Mouse (Mus musculus): Measurements from ENCODE around the gene Usf1.
A peak's percentile ranks its signal among the peaks of the same experiment; 100 is the strongest.

Usf1 gene

GRCm38 (mm10) chr1:171410947-171411484, at the start of gene Usf1:
TSS of gene Usf1 (plus strand) at chr1:171411313.
- peak; percentile 97 for DNase-seq

GRCm38 (mm10) chr1:171365934-171366333, 45.2 kb upstream of the Usf1 start:
- DNase-seq: no peak

- peak; percentile 68 for DNase-seq
These were observed 41.1 kb upstream of the Usf1 start, which contains the start of gene Nectin4 for GRCm38 (mm10) chr1:171369845-171370556. TSS of gene Nectin4 (plus strand) at chr1:171370099.

- DNase-seq: no peak
These were observed 38.2 kb upstream of the Usf1 start for GRCm38 (mm10) chr1:171372880-171373279.

- DNase-seq: no peak
These were observed 37.2 kb upstream of the Usf1 start for GRCm38 (mm10) chr1:171373946-171374345.

- DNase-seq: no peak
These were observed 35.4 kb upstream of the Usf1 start for GRCm38 (mm10) chr1:171375646-171376097.

- DNase-seq: no peak
These were observed 32.8 kb upstream of the Usf1 start for GRCm38 (mm10) chr1:171378298-171378697.

GRCm38 (mm10) chr1:171379935-171380599, 31.0 kb upstream of the Usf1 start:
- DNase-seq: peak; percentile 88

- no peak for DNase-seq
These were observed 29.0 kb upstream of the Usf1 start for GRCm38 (mm10) chr1:171382096-171382620.

GRCm38 (mm10) chr1:171384361-171384760, 26.8 kb upstream of the Usf1 start:
- DNase-seq: no peak

GRCm38 (mm10) chr1:171385171-171385570, 25.9 kb upstream of the Usf1 start:
- DNase-seq: no peak

GRCm38 (mm10) chr1:171387099-171387498, 24.0 kb upstream of the Usf1 start:
- peak; percentile 46 for DNase-seq

- peak; percentile 23 for DNase-seq
These were observed 22.6 kb upstream of the Usf1 start, which contains the start of gene Arhgap30 for GRCm38 (mm10) chr1:171388376-171389102. TSS of gene Arhgap30 (plus strand) at chr1:171388954.

- no peak for DNase-seq
These were observed 21.0 kb upstream of the Usf1 start for GRCm38 (mm10) chr1:171390101-171390500.

GRCm38 (mm10) chr1:171401821-171402220, 9.3 kb upstream of the Usf1 start:
- no peak for DNase-seq

GRCm38 (mm10) chr1:171402991-171403390, 8.1 kb upstream of the Usf1 start:
- no peak for DNase-seq

- DNase-seq: no peak
These were observed 3.9 kb upstream of the Usf1 start for GRCm38 (mm10) chr1:171407263-171407662.

GRCm38 (mm10) chr1:171410231-171410630, 882 bp upstream of the Usf1 start:
- DNase-seq: no peak

- no peak for DNase-seq
These were observed 404 bp downstream of the Usf1 start for GRCm38 (mm10) chr1:171411492-171411941.

- peak; percentile 57 for DNase-seq
These were observed 908 bp downstream of the Usf1 start for GRCm38 (mm10) chr1:171412001-171412441.

GRCm38 (mm10) chr1:171412446-171412845, 1.3 kb downstream of the Usf1 start:
- DNase-seq: no peak

- no peak for DNase-seq
These were observed 2.5 kb downstream of the Usf1 start for GRCm38 (mm10) chr1:171413608-171414007.

GRCm38 (mm10) chr1:171418660-171419059, 7.5 kb downstream of the Usf1 start, which contains the start of gene Tstd1:
TSS of gene Tstd1 (plus strand) at chr1:171418872.
- DNase-seq: peak; percentile 61
